Mouse (Mus musculus) erythroblast, adult 5-6 weeks (primary cell): ENCODE results near the gene Ap5z1. TPM values are rescaled to one million over a fixed set of nuclear protein-coding genes. Genes with fewer than 3 reads are reported as not detected.

ENCODE experiments used
- ATAC-seq: replicated peaks from 2 replicates; pipeline ENCODE4 v1.8.0; 2016; ENCODE audit warnings: moderate number of reproducible peaks, mild to moderate bottlenecking, moderate TSS enrichment, inconsistent platforms; ENCODE audit not compliant: poor library complexity, low FRiP score, severe bottlenecking
- total RNA-seq, 2 experiments: library from RNA; stranded (forward) in 1 of 2; stranded (reverse) in 1 of 2; fragments of 150-400 nt in 1 of 2; fragments of 200-764, 138-1000 nt in 1 of 2; gene quantifications; 2 replicates each; pipeline versions ENCODE4 v1.2.3 to v1.2.4; 2015 to 2017; ENCODE audit warnings: low replicate concordance in 2 of 2

The Ap5z1 gene
- 4.2 and 4.8 TPM in 2 replicates for total RNA-seq (2015; ENCODE audit: low replicate concordance)
- 3.3 and 3.7 TPM in 2 replicates for total RNA-seq (2017; ENCODE audit: low replicate concordance)

DNA sequence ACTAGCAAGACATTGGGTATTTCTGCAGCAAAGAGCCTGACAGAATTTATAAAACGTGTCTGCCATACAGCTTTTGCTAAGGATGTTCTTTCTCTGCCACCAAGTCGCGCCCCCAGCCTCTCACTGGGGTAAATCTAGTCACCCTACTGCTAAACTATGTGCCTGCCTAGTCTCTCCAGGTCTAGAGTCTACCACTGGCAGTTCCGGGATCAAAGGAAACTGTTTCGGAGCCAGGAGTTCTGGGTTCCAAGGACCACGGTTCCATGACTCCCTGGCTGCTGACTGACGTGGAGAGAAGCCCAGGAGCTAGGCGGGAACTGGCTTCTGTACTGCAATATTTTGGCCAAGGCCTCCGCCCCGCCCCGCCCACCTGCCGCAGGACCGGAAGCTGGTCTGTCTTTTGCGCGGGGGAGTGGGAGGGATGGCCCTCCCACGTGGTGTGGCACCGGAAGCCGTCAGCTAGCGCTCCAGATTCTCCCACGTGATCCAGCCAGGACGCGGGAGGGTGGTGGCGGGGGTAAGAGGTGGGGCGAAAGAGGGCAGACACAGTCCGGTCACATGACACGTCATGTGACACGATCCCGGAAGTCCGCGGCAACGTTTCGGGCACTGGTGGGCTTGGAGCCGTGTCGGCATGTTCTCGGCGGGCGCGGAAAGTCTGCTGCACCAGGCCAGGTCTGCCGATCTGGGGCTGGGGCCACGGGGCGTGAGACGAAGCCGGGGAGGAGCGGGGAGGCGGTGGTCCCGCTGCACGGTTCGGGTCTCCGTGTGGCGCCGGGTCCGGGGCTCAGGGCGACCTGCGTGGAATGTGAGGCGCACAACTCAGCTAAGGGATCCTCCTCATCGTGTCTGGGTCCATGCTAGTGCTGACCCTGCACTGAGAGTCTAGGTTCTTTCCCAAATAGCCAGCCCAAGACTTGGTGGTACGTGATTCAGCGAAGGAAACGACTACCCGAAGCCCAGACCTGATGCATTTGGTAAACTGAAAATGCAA, at the start of gene Ap5z1:
Gene Ap5z1, plus strand, starts transcription at position 484 of the 994 bp plus-strand sequence.
- peak; percentile 95 for ATAC-seq

DNA sequence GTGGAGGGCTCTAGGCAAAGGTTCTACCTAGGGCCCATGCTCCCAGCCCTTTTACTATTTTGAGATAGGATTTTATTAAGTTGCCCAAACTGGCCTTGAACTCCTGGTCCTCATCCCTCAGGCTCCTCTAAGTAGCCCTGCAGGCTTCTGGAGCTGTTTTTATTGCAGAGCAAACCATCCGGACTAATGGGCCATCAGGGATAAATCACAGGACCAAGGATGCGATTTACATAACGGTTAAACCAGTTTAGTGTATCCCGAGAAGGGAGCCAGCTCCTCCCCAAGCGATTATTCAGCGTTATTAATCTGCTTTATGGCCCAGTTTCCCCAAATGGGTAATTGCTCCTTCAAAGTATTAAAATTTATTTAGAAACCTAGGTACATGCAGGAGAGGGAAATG, 48.3 kb upstream of the Ap5z1 start:
- no peak for ATAC-seq

DNA sequence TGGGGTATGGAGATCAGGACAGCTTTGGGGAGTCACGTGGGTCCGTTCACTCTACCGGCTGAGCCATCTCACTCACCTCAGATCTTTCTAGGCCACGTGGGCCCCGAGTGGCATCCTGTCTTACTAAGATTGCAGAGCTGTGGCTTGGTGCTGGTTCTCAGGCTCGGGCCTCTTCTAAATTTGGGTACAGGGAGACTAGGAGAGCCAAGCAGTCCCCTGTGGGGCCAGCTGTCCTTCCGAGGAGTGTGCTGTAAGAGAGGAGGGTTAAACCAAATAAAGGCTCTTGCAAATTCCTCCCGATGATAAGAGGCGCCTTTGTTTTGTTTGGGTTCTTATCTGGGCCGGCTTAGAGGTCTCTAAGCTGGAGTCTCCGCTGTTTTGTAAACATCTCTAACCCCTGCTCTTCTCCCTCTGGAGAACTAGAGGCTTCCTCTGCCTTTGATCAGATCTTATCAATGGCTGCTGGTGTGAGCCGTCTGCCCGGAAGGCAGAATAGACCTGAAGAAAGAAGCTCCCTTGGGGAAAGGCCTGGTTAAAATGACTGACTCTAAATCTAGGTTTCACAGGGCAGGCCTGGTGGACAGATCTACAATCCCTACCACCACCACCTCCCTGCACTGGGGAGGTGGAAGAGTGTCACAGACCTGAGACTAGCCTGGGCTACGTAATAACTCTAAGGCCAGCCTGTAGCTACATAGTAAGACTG, 47.5 kb upstream of the Ap5z1 start:
- no peak for ATAC-seq

DNA sequence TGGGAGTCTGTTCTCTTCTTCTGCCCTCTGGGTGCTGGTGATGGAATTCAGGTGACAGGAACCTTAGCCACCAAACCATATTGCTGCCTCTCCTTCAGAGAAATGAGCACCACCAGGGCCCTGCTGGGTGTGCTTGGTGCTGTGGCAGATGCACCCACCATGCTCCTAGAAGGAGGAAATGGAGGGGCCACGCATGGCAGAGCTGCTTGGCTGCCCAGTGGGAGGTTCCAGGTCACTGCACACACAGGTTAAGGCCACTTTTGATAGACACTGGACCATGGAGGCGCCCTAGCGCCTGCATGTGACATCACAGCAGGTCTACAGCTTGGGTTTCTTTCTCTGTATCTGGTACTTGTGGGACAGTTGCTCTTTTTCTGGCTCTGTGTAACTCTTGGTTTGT, 46.6 kb upstream of the Ap5z1 start:
- no peak for ATAC-seq

DNA sequence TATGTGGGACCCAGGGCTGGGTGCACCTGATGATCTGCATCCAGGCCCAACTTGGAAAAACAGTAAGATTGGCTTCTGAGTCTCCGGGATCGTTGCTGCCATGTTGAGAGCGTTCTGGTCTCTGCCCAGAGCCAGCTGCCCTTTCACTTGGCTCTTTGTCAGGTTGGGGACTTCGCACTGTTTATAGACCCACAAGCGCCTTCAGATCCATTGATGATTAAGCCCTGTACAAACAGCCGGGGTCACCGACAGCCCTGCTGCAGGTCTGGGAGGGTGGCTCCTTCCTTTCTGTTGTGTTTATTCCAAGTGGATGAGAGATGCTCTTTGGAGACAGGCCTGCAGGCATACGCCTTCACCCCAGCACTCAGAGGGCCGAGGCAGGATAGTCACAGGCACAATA, 45.9 kb upstream of the Ap5z1 start:
- no peak for ATAC-seq

DNA sequence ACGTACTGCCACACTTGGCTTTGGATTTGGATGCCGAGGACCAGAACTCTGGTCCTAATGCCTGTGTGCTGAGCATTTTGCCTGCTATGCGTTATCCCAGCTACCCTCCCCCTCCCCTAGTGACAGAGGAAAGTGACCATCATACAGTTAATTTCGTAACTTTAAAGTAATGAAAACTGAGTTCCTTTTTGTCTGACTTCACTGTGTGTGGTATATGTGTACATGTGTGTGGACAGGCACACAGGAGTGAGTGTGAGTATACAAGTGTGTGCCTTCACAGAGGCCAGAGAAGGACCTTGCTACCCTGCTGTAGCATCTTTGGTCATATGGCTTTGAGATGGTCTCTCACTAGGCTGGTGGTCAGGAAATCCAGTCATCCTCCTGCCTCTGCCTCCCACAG, 45.3 kb upstream of the Ap5z1 start:
- no peak for ATAC-seq

DNA sequence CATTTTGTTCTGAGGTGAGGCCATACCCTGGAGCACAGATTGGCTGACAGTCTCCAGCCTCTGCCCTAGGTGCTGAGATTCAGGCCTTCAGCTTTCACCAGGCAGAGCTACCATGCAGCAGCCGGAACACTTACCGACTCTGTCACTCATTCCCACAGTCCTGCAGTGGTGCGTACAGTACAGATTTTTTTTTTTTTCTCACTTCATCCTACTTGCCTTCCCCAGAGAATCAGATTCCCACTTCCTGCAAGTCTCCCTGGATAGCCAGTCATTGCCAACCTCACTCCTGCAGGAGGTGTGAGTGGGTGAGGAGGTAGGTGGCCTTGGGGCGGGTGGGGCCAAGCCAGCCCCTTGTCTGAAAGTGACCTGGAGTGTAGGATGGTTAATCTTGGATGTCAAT, 43.4 kb upstream of the Ap5z1 start:
- no peak for ATAC-seq

DNA sequence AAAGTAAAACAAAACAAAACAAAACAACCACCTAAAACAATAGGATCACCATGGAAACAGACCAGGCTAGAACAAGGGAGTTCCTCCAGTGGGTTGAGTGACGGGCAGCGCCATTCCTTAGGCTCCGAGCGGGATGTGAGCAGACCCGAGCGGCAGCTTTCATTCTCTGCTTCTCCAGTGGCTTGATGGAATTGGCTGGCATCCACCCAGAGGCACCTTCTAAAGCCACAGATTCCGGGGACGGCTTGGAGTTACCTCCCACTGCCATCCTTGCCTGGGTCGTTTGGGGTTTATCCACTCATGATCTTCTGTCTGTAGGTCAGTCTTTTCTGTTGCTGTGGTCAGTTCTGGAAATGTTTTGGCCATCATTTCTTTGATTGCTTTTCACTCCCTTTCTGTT, 42.8 kb upstream of the Ap5z1 start:
- ATAC-seq, result no peak

DNA sequence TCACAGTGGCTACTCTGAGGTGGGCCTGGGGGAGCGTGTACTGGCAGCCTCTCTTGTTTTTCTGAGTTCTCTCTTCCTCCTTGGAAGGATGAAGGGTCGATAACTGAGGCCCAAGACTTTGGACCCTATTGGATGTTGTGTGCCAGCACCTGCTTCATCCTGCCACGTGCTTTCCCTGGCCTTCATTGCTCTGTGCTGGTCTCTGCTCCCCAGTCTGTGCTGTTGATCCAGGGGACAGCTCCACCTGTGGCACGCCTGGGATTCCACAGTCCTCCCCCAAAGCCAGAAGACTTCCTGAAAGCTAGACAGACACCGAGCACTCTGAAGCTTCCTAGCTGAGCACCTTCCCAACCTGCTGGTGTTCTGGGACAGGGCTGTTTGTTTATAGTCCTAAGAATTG, 41.9 kb upstream of the Ap5z1 start:
- ATAC-seq, result no peak

DNA sequence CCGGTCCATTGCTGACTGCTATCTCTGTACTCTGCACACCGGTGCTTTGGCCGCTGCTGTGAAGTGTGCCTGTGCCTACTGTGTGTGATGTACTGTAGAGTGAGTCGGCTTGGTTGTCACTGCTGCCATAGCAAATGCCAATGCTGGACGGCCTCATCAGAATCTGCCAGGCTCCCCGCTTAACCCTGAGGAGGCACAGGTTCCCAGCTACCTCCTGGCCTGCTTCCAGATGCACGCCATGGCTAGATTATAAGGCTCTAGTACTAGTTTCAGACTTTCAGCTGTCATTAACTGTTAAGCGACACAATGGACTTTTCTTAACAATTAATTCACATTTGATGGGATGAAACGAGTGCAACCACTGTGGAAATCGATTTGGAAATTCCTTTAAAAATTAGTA, 40.6 kb upstream of the Ap5z1 start:
- no peak for ATAC-seq

DNA sequence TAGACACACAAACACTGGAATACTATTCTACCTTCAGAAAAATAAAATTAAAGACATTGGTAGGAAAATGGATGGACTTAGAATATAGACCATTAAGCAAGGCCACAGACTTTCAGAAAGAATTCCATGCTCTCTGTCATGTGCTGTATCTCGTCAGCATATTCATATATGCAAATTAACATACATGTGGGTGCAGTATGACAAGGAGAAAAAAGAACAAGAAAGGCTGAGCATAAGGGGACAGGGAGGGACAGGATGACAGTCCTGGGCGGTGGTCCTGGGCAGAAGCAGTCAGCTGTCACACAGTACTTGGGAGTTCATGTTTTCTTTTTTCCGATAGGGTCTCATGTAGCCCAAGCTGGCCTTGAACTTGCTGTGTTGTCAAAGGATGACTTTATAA, 40.0 kb upstream of the Ap5z1 start:
- ATAC-seq, result no peak

DNA sequence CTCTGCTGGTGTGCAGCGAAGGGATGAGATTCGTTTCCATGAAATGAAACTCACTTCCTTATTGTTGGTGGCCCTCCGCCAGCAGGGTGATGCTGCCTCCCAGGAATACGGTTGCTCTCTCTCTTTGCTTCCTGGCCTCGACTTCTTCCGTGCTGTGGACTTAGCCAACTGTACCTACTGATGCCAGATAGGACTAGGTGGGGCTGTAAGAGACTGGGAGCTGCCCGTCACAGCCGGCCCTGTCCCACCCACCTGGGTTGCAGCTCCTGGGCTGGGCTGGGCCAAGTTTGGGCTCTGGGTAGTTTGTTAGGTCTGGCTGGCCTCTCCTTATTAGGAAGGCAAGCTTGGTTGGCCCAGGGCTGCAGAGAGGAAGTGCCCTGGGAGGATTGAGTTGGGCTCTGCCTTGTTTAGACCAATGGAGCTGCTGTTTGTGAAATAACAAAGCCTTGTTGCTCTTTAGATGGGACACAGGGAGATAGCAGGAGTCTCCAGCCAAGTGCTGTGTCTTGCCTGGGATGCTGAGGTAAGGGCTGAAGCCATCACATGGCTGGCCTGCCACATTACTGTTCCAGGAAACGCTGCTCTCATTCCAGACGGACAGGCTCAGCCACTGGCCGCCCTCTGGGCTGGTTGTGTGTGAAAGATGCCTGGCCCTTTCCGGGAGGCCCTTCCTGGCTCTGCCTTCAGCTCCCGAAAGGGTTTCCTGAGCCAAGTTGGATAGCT, 39.0 kb upstream of the Ap5z1 start:
- peak; percentile 30; the same call in 1 of the 2 replicates for ATAC-seq

DNA sequence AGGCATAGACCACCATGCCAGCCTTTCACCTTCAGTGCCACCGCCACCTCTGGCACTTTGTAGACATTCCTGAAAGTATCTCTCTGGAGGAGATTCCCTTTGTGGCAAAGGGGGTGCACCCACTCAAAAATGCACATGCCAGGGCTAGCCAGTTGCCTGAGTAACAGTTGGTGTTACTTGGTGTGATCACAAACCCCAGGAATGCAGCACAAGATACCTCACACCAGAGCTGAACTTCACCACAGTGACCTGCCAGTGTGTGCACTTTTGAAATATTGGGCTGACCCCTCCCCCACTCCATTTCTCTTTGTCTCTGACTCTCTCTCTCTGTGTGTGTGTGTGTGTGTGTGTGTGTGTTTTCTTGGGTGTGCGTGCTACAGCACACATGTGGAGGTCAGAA, 37.3 kb upstream of the Ap5z1 start:
- ATAC-seq, result no peak

DNA sequence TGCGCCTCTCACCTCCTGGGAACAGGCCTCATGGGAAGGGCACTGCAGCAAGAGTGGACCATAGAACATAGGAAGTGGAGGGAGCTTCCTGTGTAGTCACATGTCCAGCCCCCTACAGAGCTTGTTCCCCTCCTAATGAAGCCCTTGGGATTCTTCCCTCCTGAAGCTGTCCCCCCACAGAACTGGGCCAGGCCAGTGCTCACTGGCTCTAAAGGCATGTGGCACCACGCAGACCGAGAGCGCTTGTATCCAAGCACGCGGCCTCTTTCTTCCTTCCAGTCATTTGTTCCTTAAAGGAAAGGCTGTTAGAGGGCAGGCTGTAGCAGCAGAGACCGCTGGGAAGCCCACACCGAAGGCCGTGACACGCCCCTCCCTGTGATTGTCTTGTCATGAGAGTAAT, 35.9 kb upstream of the Ap5z1 start:
- ATAC-seq, result no peak

DNA sequence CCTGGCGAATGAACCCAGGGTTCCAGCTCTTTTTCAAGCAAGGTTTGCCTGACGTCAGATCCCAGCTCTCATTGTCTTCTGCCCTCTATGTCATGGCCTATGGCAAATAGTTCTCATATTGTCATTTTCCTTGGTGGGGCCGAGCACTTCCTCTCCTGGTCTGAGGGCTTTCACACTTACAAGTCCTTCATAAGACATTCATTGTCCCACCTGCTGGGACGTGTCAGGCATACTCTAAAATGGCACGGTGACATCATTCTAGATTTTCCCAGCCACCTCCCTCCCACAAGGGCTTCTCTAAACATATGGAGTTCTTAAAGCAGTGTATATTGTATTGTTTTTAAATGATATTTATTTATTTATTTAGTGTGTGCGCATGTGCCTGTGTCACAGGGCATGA, 35.1 kb upstream of the Ap5z1 start:
- ATAC-seq, result no peak

DNA sequence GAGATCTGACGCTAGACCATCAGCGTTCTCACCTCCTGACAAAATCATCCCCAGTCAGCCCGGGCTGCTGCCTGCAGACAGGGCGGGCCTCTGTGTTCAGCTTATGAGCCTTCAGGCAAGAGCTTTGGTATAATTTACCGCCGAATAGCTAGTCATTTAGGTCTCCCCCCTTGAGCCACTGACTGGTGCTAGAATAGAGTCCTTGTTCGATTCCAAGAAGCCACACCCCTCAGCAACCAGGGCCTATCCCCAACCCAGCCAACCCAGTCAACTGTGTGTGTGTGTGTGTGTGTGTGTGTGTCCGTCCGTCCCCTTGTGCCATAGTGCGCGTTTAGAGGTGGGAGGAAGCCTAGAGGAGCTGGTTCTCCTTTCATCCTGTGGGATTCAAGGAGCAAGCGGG, 32.7 kb upstream of the Ap5z1 start:
- no peak for ATAC-seq

DNA sequence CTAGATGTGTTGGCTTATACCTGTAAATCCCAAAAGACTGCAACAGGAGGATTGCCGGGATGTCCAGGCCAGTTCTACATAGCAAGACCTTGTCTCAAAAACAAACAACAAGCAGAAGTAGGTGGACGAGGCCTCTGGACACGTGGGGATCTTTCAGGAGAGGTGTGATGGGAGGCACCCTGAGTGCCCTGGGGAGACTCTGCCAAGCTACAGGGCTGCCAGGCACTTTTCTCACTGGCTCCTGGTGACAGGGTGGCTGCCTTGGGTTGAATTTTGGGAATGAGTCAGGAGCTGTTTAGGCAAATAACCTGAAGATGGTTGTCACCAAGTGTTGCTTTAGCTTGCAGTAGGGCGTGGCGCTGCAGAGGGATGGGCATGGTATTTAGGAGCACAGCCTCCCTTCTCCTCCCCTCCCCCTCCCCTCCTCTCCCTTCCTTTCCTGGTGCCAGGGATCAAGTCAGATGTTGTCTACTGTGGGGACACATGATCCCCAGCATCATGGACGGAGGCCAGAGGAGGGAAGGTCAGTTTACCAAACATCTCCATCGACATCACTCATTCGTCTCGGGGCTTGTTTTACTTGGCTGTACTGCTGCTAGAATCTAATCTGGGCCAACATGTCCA, 31.8 kb upstream of the Ap5z1 start:
- ATAC-seq, result no peak

DNA sequence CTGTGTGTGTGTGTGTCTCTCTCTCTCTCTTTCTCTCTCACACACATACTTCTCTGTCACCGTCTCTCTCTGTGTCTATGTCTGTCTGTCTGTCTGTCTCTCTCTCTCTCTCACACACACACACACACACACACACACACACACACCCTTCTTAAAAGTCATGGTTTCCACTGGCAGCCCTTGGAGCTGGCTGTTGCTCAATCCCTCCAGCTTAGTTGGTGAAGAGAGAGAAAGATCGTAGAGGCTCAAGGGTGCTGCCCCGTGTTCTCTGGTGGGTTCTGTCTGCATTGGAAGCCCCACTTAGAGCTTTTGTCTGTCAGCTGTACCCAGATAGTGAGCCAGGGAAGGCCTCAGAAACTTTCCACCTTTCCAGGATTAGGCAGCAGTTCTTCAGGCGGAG, 31.0 kb upstream of the Ap5z1 start:
- ATAC-seq, result no peak

DNA sequence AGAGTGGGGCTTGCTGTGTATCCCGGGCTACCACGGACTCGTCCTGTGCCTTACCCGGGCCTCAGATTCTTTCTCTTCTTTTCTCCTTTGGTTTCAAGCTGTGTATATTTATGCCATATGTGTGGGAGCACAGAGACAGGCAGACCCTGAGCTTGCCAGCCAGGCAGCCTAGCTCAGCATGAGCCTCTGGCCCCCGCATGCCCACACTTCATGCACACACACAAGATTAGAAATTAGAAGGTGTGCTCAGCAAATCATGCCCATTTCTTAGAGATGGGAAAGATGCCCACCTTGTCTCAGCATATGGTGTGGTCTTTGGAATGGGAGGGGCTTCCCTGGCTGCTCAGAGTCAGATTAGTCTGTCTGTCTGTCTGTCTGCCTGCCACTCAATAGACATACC, 29.7 kb upstream of the Ap5z1 start:
- no peak for ATAC-seq

DNA sequence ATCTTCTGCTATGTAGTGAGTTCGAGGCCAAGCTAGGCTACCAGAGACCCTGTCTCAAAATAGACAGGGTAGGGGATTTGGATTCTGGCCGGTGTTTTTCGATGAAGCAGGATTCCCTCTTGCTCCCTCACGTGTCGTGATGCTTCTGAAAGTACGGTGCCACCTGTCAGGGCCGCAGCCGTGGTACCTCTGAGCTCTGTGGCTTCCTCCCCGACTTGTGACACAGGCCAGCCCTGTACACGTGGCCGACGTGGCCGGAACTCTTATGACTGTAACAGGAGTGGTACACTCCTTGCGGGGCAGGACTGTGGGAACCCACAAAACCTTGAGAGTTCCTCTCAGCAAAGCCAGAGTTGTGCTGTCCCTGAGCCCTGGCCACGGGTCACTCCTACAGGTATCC, 28.0 kb upstream of the Ap5z1 start:
- ATAC-seq, result no peak
